Mouse (Mus musculus): ENCODE data around the gene Cfap54.

DNA sequence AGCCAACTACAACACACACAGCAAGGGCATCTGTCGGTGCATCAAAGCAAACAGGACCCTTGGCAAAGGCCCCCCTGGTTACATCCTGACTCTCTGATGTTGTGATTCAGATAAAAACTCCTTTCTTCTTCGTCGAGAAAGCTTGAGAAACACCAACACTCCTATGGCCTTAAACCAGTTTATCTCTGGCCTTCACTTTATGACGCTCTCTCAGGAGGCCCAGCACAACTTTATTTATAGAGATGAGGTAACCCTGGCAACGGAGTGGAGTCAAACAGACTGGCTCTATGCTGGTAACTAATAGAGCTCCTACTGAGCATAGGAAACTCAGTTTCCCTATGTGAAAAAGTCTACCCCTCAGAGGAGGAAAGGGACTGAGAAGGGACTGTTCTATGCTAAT, 146.9 kb downstream of the Cfap54 start:
- TF ChIP-seq MAFK (IDR thresholded peaks at IDR 0.05; ENCODE audit: insufficient read depth, low read depth, low read length) (no peak), CHD2 (IDR thresholded peaks at IDR 0.05; ENCODE audit: low read depth, low read length) (no peak)
